Mouse (Mus musculus) bone marrow, adult 2 months (tissue): ENCODE measurements around the gene Aldh16a1.

ENCODE experiments used
- CTCF ChIP-seq: fragments of 200-500 bp; IDR thresholded peaks from 2 replicates; pipeline ENCODE4 v1.5.1; 2011; ENCODE audit warnings: low read length, control low read depth; ENCODE audit not compliant: control insufficient read depth, insufficient read depth
- POLR2A ChIP-seq: fragments of 200-500 bp; IDR thresholded peaks from 2 replicates; pipeline ENCODE4 v1.6.1; 2011; ENCODE audit warnings: low read depth, mild to moderate bottlenecking, control low read depth, low read length, borderline replicate concordance; ENCODE audit not compliant: control insufficient read depth

DNA sequence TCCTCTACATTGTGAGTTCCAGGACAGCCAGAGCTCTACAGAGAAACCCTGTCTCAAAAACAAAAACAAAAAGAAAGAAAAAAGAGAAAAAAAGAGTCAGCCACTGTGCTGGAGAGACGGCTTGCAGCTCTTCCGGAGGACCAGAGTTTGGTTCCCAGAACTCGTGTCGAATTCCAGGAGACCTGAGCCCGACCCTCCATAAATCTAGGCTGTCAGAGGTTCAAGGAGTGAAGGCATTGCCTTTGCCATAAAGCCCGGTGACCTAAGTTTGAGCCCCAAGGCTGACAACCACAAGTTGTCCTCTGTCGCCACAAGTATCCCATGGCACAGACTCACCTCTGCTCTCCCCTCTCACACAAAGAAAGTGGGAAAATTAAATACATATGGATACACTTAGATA is 60.3 kb downstream of the Aldh16a1 start:
- no peak for TF ChIP-seq POLR2A
- no peak for TF ChIP-seq CTCF
